Mouse (Mus musculus) urinary bladder, postnatal 14 days (tissue): ENCODE results near the gene Zfp988.
"Not testable (repeated sequence)": the region's sequence is repeated elsewhere in the genome, so short reads cannot be mapped to it uniquely, and the experiment has no call there.

ENCODE experiments used
- DNase-seq: peaks from one replicate; pipeline ENCODE4 v3.0.0; 2021; ENCODE audit warnings: low spot score

Zfp988 gene

GRCm38 (mm10) chr4:147343042-147343908 lies 37.8 kb downstream of the Zfp988 start:
- not testable (repeated sequence) for DNase-seq

- DNase-seq, result not testable (repeated sequence)
These were observed 39.6 kb downstream of the Zfp988 start for GRCm38 (mm10) chr4:147345061-147345554.

- DNase-seq, result not testable (repeated sequence)
These were observed 41.0 kb downstream of the Zfp988 start for GRCm38 (mm10) chr4:147346361-147347035.

DNA sequence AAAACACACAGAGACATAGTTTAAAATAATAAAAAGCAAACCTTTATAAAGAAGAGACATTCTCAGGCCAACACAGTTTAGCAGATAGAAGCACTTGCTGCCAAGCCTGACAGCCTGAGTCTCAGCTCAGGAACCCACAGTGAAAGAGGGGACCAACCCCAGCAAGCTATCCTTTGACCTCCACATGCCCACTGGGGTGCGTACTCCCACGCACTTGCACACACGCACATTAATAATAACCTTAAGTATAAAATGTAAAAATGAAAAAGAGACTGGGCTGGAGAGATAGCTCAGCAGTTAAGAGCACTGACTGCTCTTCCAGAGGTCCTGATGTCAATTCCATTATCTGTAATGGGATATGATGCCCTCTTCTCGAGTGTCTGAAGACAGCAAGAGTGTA lies 41.8 kb downstream of the Zfp988 start:
- DNase-seq, result not testable (repeated sequence)

- DNase-seq, result not testable (repeated sequence)
These were observed 42.4 kb downstream of the Zfp988 start for GRCm38 (mm10) chr4:147347880-147348279.

- not testable (repeated sequence) for DNase-seq
These were observed 42.9 kb downstream of the Zfp988 start for GRCm38 (mm10) chr4:147348401-147348800.

GRCm38 (mm10) chr4:147348906-147349686 lies 43.6 kb downstream of the Zfp988 start:
- not testable (repeated sequence) for DNase-seq

DNA sequence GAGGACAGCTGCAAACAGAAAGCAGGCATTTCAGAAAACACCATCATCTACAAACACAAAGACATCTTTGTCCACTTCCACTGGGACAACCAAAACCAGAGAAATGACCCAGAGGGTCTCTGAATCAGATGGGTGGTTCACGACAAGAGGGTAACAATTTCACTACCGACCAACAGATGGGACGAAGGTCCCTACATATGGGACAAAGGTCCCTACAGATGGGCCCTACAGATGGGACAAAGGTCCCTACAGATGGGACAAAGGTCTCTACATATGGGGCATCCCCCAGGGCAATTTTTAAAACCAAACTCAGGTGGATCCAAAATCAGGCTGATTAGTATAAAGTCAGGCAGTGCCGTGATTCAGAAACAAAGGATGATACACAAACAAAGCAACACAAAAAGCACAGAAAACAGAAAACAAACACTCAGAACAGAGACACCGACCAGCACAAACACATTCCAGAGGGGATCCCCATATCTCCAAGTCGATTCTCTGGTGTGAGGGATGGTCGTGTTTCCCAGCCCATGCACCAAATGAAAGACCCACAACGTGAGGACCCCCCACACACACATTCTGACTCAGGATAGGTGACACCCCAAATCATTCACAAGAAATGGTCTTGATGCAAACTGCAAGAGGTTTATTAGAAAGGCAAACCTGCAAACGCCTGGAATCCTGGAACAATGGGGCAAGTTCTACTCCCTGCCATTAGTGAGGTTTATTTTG lies 44.4 kb downstream of the Zfp988 start:
- not testable (repeated sequence) for DNase-seq

- DNase-seq, result not testable (repeated sequence)
These were observed 45.1 kb downstream of the Zfp988 start for GRCm38 (mm10) chr4:147350541-147350940.

DNA sequence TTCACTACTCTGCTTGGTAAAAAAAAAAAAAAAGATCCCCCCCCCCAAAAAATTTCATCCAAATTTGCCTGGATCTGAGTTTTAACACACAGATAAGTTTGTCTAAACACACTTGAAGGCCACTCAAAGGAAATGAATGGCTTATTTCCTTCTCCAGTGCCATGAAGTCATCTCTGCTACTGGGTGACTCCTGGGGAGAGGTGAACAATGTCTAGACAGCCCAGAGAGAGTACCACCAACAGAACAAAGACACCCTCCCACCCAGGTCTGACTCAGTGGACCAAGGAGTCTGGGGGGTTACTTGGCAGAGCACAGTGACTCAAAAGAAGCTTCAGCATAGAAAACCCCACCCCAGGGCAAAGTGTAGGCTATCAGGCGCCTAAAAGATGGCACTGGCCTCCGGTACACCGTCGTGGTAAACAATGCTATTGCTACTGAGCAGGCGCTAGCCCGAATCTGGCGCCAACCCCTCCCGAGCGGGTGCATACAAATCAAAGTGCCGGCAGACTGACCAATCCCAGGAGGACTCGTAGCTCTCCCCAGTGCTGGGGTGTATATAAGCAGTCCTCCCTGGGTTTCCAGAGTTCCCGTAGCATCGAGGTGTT lies 46.0 kb downstream of the Zfp988 start:
- not testable (repeated sequence) for DNase-seq

- not testable (repeated sequence) for DNase-seq
These were observed 48.2 kb downstream of the Zfp988 start for GRCm38 (mm10) chr4:147353626-147354025.

DNA sequence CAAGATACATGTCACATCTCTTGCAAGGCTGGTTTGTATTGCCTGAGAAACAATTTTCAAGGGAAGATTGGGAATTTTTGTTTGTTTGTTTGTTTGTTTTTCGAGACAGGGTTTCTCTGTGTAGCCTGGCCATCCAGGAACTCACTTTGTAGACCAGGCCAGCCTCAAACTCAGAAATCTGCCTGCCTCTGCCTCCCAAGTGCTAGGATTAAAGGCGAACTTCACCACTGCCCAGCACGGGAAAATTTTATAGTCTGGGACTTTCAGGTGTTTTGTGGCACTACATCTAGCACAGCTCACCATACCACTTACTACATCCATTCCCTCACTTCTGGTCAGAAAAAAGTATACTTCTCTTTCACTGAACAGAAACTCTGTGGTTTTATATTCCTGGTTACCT lies 50.6 kb downstream of the Zfp988 start:
- DNase-seq, result not testable (repeated sequence)

- not testable (repeated sequence) for DNase-seq
These were observed 51.7 kb downstream of the Zfp988 start for GRCm38 (mm10) chr4:147357195-147357594.

DNA sequence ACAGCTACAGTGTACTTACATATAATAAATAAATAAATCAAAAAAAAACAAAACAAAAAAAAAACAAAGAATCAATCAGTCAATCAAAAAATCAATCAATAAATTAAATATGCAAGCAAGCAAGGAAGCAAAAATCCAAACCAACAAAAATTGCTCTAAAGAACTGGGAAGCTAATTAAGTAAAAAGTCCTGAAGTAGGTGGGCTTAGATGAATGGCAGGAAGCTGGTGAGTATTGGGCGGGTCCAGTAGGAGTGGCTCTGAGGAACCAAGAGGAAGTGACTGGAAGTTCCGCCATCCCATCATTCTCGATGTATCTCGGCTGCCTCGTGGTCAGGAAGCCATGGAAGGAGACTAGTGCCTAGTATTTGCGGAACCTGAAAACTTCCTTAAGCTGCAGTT lies 55.5 kb downstream of the Zfp988 start, which contains the start of gene Zfp978:
Zfp978 (plus strand) TSS at position 301 of the 400 bp plus-strand sequence.
- not testable (repeated sequence) for DNase-seq

- not testable (repeated sequence) for DNase-seq
These were observed 56.4 kb downstream of the Zfp988 start for GRCm38 (mm10) chr4:147361872-147362271.

DNA sequence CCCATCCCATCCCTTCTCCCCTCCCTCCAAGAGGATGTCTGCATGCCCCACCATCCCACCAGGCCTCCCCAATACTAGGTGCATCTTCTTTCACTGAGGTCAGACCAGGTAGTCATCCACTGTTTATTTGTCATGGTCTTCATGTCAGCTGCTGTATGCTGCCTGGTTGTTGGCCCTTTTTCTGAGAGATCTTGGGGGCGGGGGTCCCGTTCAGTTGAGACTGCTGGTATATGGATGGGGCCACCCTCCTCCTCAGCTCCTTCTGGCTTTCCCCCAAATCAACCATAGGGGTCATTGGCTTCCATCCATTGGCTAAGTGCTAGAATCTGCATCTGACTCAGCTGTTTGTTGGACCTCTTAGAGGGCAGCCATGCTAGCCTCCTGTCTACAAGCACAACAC lies 64.1 kb downstream of the Zfp988 start:
- DNase-seq, result not testable (repeated sequence)

GRCm38 (mm10) chr4:147383199-147383598 lies 77.7 kb downstream of the Zfp988 start:
- DNase-seq, result not testable (repeated sequence)
